Mouse (Mus musculus): ENCODE results near the gene Izumo1r. TPM values are rescaled to one million over a fixed set of nuclear protein-coding genes. Genes with fewer than 3 reads are reported as not detected.

Izumo1r gene
- polyA plus RNA-seq (2015; fragmentation: Nextera tagmentation; extraction: Ambion mirVana), result 1.1 and 3.8 TPM in 2 replicates

GRCm38 (mm10) chr9:14903581-14904378 is at the start of gene Izumo1r:
Gene Izumo1r (minus strand): TSS chr9:14903949.
- Histone ChIP-seq H3K4me2 (ENCODE audit: low read depth, low read length) (no peak within 1 kb of the TSS), H3K9me3 (replicated peaks; ENCODE audit: control insufficient read depth, low read length) (no peaks in the 10 kb centered on the region), H3K27me3 (ENCODE audit: control insufficient read depth, insufficient read depth, low read length) (no peaks in the 10 kb centered on the region), H3K36me3 (ENCODE audit: control insufficient read depth, insufficient read depth) (no peaks in the 10 kb centered on the region), H3K4me1 (ENCODE audit: control insufficient read depth, insufficient read depth, low read length) (peaks cover 26% of the 10 kb centered on the region), H3K27ac (ENCODE audit: low read length) (peak within 1 kb of the TSS; percentile 30; the same call in 1 of the 2 replicates), H3K4me3 (ENCODE audit: low read length) (no peak within 1 kb of the TSS), H3K9ac (ENCODE audit: low read length) (no peak within 1 kb of the TSS)
- peak; percentile 33 for ATAC-seq (replicated peaks; ENCODE audit: extremely low read depth, insufficient read depth, low FRiP score)
- 43% methylated on average over 11 of the region's 11 CpGs for WGBS

- no peaks in the 10 kb centered on the region; the same call in 1 of the 2 replicates for H3K9me3 ChIP-seq (replicated peaks; ENCODE audit: control insufficient read depth, low read length)
- H3K27me3 ChIP-seq (ENCODE audit: control insufficient read depth, insufficient read depth, low read length), result no peaks in the 10 kb centered on the region
- WGBS, result 77% methylated on average over 5 of the region's 5 CpGs
- H3K4me1 ChIP-seq (ENCODE audit: control insufficient read depth, insufficient read depth, low read length), result no peaks in the 10 kb centered on the region
- H3K9ac ChIP-seq (ENCODE audit: low read length), result no peak overlapping the region
- H3K4me2 ChIP-seq (ENCODE audit: low read depth, low read length), result no peak overlapping the region
- H3K4me3 ChIP-seq (ENCODE audit: low read length), result no peak overlapping the region
- no peak for ATAC-seq (replicated peaks; ENCODE audit: extremely low read depth, insufficient read depth, low FRiP score)
- no peak overlapping the region for H3K27ac ChIP-seq (ENCODE audit: low read length)
- no peaks in the 10 kb centered on the region for H3K36me3 ChIP-seq (ENCODE audit: control insufficient read depth, insufficient read depth)
Observed at GRCm38 (mm10) chr9:14951072-14951471, 47.3 kb upstream of the Izumo1r start.

GRCm38 (mm10) chr9:14948843-14949242 is 45.1 kb upstream of the Izumo1r start:
- no peak overlapping the region for H3K27ac ChIP-seq (ENCODE audit: low read length)
- H3K9ac ChIP-seq (ENCODE audit: low read length), result no peak overlapping the region

GRCm38 (mm10) chr9:14946677-14947076 is 42.9 kb upstream of the Izumo1r start:
- H3K27ac ChIP-seq (ENCODE audit: low read length), result no peak overlapping the region
- 61% methylated on average over 4 of the region's 4 CpGs for WGBS
- H3K9me3 ChIP-seq (replicated peaks; ENCODE audit: control insufficient read depth, low read length), result no peaks in the 10 kb centered on the region; the same call in 1 of the 2 replicates
- H3K4me2 ChIP-seq (ENCODE audit: low read depth, low read length), result no peak overlapping the region
- no peaks in the 10 kb centered on the region for H3K4me1 ChIP-seq (ENCODE audit: control insufficient read depth, insufficient read depth, low read length)
- H3K27me3 ChIP-seq (ENCODE audit: control insufficient read depth, insufficient read depth, low read length), result no peaks in the 10 kb centered on the region
- no peak overlapping the region for H3K9ac ChIP-seq (ENCODE audit: low read length)
- no peaks in the 10 kb centered on the region for H3K36me3 ChIP-seq (ENCODE audit: control insufficient read depth, insufficient read depth)
- no peak overlapping the region for H3K4me3 ChIP-seq (ENCODE audit: low read length)
- ATAC-seq (replicated peaks; ENCODE audit: extremely low read depth, insufficient read depth, low FRiP score), result no peak

More at GRCm38 (mm10) chr9:14948843-14949242, 45.1 kb upstream of the Izumo1r start:
- Histone ChIP-seq H3K36me3 (ENCODE audit: control insufficient read depth, insufficient read depth) (no peaks in the 10 kb centered on the region), H3K4me2 (ENCODE audit: low read depth, low read length) (no peak overlapping the region), H3K9me3 (replicated peaks; ENCODE audit: control insufficient read depth, low read length) (no peaks in the 10 kb centered on the region; the same call in 1 of the 2 replicates), H3K27me3 (ENCODE audit: control insufficient read depth, insufficient read depth, low read length) (no peaks in the 10 kb centered on the region), H3K4me3 (ENCODE audit: low read length) (no peak overlapping the region), H3K4me1 (ENCODE audit: control insufficient read depth, insufficient read depth, low read length) (no peaks in the 10 kb centered on the region)
- 85% methylated on average over 5 of the region's 5 CpGs for WGBS
- ATAC-seq (replicated peaks; ENCODE audit: extremely low read depth, insufficient read depth, low FRiP score), result no peak

GRCm38 (mm10) chr9:14945919-14946318 is 42.2 kb upstream of the Izumo1r start:
- no peak overlapping the region for H3K9ac ChIP-seq (ENCODE audit: low read length)
- H3K4me3 ChIP-seq (ENCODE audit: low read length), result no peak overlapping the region
- WGBS, result 62% methylated on average over 3 of the region's 3 CpGs
- no peaks in the 10 kb centered on the region for H3K27me3 ChIP-seq (ENCODE audit: control insufficient read depth, insufficient read depth, low read length)
- H3K4me1 ChIP-seq (ENCODE audit: control insufficient read depth, insufficient read depth, low read length), result no peaks in the 10 kb centered on the region
- H3K9me3 ChIP-seq (replicated peaks; ENCODE audit: control insufficient read depth, low read length), result no peaks in the 10 kb centered on the region; the same call in 1 of the 2 replicates
- no peak overlapping the region for H3K27ac ChIP-seq (ENCODE audit: low read length)
- ATAC-seq (replicated peaks; ENCODE audit: extremely low read depth, insufficient read depth, low FRiP score), result no peak
- no peaks in the 10 kb centered on the region for H3K36me3 ChIP-seq (ENCODE audit: control insufficient read depth, insufficient read depth)
- H3K4me2 ChIP-seq (ENCODE audit: low read depth, low read length), result no peak overlapping the region

- Histone ChIP-seq H3K4me2 (ENCODE audit: low read depth, low read length) (no peak overlapping the region), H3K36me3 (ENCODE audit: control insufficient read depth, insufficient read depth) (no peaks in the 10 kb centered on the region), H3K4me1 (ENCODE audit: control insufficient read depth, insufficient read depth, low read length) (no peaks in the 10 kb centered on the region), H3K9me3 (replicated peaks; ENCODE audit: control insufficient read depth, low read length) (no peaks in the 10 kb centered on the region), H3K27ac (ENCODE audit: low read length) (no peak overlapping the region), H3K27me3 (ENCODE audit: control insufficient read depth, insufficient read depth, low read length) (no peaks in the 10 kb centered on the region), H3K9ac (ENCODE audit: low read length) (no peak overlapping the region), H3K4me3 (ENCODE audit: low read length) (no peak overlapping the region)
- no peak for ATAC-seq (replicated peaks; ENCODE audit: extremely low read depth, insufficient read depth, low FRiP score)
- 71% methylated on average over 3 of the region's 3 CpGs for WGBS
Observed at GRCm38 (mm10) chr9:14942143-14942720, 38.5 kb upstream of the Izumo1r start.

- no peak overlapping the region for H3K4me3 ChIP-seq (ENCODE audit: low read length)
- no peak for ATAC-seq (replicated peaks; ENCODE audit: extremely low read depth, insufficient read depth, low FRiP score)
- H3K27ac ChIP-seq (ENCODE audit: low read length), result no peak overlapping the region
- no peak overlapping the region for H3K9ac ChIP-seq (ENCODE audit: low read length)
- no peaks in the 10 kb centered on the region for H3K9me3 ChIP-seq (replicated peaks; ENCODE audit: control insufficient read depth, low read length)
- H3K4me1 ChIP-seq (ENCODE audit: control insufficient read depth, insufficient read depth, low read length), result no peaks in the 10 kb centered on the region
- no peak overlapping the region for H3K4me2 ChIP-seq (ENCODE audit: low read depth, low read length)
- no peaks in the 10 kb centered on the region for H3K27me3 ChIP-seq (ENCODE audit: control insufficient read depth, insufficient read depth, low read length)
- H3K36me3 ChIP-seq (ENCODE audit: control insufficient read depth, insufficient read depth), result no peaks in the 10 kb centered on the region
- 77% methylated on average over 3 of the region's 3 CpGs for WGBS
Observed at GRCm38 (mm10) chr9:14939610-14940009, 35.9 kb upstream of the Izumo1r start.

- Histone ChIP-seq H3K4me1 (ENCODE audit: control insufficient read depth, insufficient read depth, low read length) (no peaks in the 10 kb centered on the region), H3K4me2 (ENCODE audit: low read depth, low read length) (no peak overlapping the region), H3K9ac (ENCODE audit: low read length) (no peak overlapping the region), H3K4me3 (ENCODE audit: low read length) (no peak overlapping the region), H3K9me3 (replicated peaks; ENCODE audit: control insufficient read depth, low read length) (no peaks in the 10 kb centered on the region), H3K27me3 (ENCODE audit: control insufficient read depth, insufficient read depth, low read length) (no peaks in the 10 kb centered on the region), H3K27ac (ENCODE audit: low read length) (no peak overlapping the region), H3K36me3 (ENCODE audit: control insufficient read depth, insufficient read depth) (no peaks in the 10 kb centered on the region)
- 53% methylated on average over 1 of the region's 1 CpGs for WGBS
- ATAC-seq (replicated peaks; ENCODE audit: extremely low read depth, insufficient read depth, low FRiP score), result no peak
Observed at GRCm38 (mm10) chr9:14937308-14937707, 33.6 kb upstream of the Izumo1r start.

GRCm38 (mm10) chr9:14934851-14935250 is 31.1 kb upstream of the Izumo1r start:
- H3K27ac ChIP-seq (ENCODE audit: low read length), result no peak overlapping the region
- 73% methylated on average over 2 of the region's 2 CpGs for WGBS
- H3K9me3 ChIP-seq (replicated peaks; ENCODE audit: control insufficient read depth, low read length), result no peaks in the 10 kb centered on the region
- no peak overlapping the region for H3K4me2 ChIP-seq (ENCODE audit: low read depth, low read length)
- no peaks in the 10 kb centered on the region for H3K4me1 ChIP-seq (ENCODE audit: control insufficient read depth, insufficient read depth, low read length)
- H3K27me3 ChIP-seq (ENCODE audit: control insufficient read depth, insufficient read depth, low read length), result no peaks in the 10 kb centered on the region
- H3K36me3 ChIP-seq (ENCODE audit: control insufficient read depth, insufficient read depth), result no peaks in the 10 kb centered on the region
- ATAC-seq (replicated peaks; ENCODE audit: extremely low read depth, insufficient read depth, low FRiP score), result no peak
- no peak overlapping the region for H3K9ac ChIP-seq (ENCODE audit: low read length)
- H3K4me3 ChIP-seq (ENCODE audit: low read length), result no peak overlapping the region

Data from heart, embryonic 16.5 days (tissue).